Mouse (Mus musculus) left cerebral cortex, postnatal 14 days (tissue): ENCODE data around the gene Asic4. TPM values are rescaled to one million over a fixed set of nuclear protein-coding genes. Genes with fewer than 3 reads are reported as not detected.

Experiments used
- DNase-seq, 2 experiments: peaks; one replicate each; pipeline ENCODE4 v3.0.0; 2021 to 2022; ENCODE audit warnings: low spot score in 2 of 2, mixed read lengths in 1 of 2
- intact Hi-C: fragments of 180-260 bp; cut with DNase I; formaldehyde crosslinking; loops from one replicate; pipeline ENCODE4 v1.15.1; 2025
- total RNA-seq, 2 experiments: library from RNA; stranded (reverse); gene quantifications; 2 replicates each; pipeline ENCODE4 v1.2.3; 2021

Gene Asic4
- total RNA-seq, 2 experiments from 2014 or later = 14.9 to 17.7 TPM

DNA sequence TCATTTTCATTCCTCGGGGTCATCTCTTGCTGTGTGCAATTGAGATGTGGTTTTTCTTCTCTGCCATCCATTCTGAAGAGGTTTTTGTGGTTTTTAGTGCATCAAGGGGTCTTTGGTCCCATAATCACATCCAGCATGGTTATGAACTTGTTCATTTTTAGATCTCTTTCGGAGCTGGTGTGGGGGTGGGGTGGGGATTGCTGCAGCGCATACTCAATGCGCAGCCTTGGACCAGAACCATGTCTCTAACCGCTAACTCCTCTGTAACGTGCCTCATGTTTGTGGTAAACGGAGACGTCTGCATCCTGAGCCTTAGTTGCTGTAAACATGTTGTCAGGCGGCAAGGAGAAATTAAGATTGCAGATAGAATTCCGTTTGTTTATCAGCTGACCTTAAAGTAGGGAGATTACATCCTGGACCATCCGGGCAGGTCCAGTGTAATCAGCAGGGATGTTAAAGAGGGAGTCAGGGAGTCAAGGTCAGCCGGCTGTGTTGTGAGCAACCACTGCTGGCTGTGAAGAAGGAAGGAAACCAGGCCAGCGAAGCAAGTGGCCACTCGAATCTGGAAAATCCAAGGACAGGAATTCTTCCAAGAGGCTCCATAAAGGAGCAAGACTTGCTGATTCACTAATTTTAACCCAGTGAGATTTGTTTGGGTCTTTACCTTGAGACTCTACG is 66.6 kb downstream of the Asic4 start:
- no peak for DNase-seq
- intact Hi-C loops = no loop called here

DNA sequence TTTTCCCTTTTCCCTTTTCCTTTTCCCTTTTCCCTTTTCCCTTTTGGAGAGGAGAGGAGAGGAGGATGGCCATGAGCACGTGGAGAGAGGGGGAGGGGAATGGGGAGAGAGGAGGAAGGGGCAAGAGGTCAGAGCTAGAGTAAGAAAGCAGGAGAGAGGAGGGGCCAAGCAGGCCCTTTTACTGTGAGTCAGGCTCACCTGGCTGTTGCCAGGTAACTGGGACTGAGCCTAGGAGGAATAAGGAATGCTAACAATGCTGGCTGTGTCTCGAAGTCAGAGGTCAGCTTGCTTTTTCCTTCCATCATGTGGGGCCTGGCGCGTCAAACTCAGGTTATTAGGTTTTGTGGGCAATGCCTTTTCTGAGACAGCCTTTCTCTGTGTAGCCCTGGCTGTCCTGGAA is 67.7 kb downstream of the Asic4 start:
- intact Hi-C loops = no loop called here

DNA sequence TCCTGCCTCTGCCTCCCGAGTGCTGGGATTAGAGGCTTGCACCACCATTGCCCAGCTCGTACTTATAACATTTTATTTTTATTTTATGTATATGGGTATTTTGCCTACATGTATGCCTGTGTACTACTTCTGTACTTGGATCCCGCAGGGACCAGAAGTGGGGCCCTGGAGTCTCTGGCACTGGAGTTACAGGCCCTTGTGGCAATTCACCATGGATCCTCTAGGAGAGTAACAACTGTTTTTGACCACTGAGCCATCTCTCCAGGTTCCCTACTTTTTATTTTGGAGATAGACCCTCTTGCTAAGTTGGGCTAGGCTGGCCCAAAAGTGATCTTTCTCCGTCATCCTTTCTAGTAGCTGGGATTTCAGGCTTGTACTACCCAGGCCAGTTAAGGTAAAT is 68.2 kb downstream of the Asic4 start:
- DNase-seq = no peak
- intact Hi-C loops = no loop called here

More for the DNA sequence above, 67.7 kb downstream of the Asic4 start:
- no peak for DNase-seq

DNA sequence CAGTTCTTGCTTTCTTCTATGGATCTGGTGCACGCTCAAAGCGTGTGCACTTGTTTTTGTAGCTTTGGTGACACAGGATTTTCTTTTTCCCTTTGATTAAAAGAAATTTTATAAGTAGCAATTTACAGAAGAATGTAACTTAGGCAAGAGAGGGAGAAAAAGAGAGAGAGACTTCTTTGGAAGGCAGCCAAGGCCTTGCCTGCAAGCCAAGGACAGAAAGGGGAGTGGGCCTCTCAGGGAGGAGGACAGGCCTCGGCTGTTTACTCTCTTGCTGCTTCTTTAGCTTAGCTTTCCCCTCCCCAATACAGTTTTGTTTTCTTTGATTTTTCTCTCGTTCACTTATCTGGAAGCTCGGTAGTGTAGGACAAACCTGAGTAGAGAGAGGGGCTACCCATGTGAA is 69.3 kb downstream of the Asic4 start:
- no peak for DNase-seq
- intact Hi-C loops = no loop called here

DNA sequence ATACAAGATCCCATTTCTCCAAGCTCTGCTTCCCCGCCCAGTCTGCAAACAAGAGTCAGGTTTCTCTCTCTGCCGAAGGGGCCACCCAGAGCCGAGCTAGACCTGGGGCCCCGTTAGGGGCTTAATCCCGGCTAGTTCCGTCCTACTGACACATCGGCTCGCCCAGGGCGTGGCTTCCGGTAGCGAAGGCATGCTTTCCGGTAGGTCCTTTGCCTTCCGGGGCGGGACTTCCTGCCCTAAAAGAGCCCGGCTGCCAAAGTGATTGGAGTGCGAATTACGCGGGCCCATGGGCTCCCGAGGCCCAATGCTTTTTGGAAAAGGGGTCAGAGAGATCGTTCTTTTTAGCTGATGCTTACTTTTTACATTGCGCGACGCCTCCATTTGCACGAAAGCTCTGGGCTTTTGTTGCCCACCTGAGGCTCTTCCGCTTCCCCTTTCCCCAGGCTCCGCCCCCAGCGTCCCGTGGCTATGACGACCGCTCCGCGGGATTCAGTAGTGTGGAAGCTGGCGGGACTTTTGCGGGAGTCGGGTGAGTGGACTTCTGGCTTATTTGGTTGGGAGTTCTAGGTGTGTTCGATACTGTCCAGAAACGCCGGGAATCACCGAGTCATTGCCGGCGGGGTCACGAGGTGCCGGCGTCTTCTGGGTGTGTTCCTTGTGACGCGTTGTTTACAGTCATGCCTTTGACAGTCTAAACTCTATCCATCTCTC is 71.2 kb downstream of the Asic4 start, which contains the start of gene Stk11ip:
Gene Stk11ip, plus strand, starts transcription at position 209 of the 711 bp plus-strand sequence.
- intact Hi-C loops = no loop called here
- peak; percentile 89 to 91 for DNase-seq

Other genes starting within 250 kb of the Asic4 start
- 10 to 100 TPM; 16.3 to 18.3 TPM for gene Glb1l, start 239.6 kb upstream of the Asic4 start, total RNA-seq
- 10 to 100 TPM; 85.6 to 92.2 TPM for gene Stk16, start 239.6 kb upstream of the Asic4 start, total RNA-seq
- 100 to 1,000 TPM; 658 to 691 TPM for gene Tuba4a, start 230.6 kb upstream of the Asic4 start, total RNA-seq
- not detected for gene A630095N17Rik, start 218.3 kb upstream of the Asic4 start, total RNA-seq
- gene Dnajb2, start 214.0 kb upstream of the Asic4 start, total RNA-seq = 10 to 100 TPM; 76.5 to 80.2 TPM
- 100 to 1,000 TPM; 376 to 396 TPM for gene Ptprn, start 185.9 kb upstream of the Asic4 start, total RNA-seq
- 10 to 100 TPM; 69.0 to 98.8 TPM for gene Resp18, start 172.0 kb upstream of the Asic4 start, total RNA-seq
- gene Dnpep, start 132.4 kb upstream of the Asic4 start, total RNA-seq = 10 to 100 TPM; 60.1 to 60.8 TPM
- 1 to 10 TPM; 1.5 to 2.6 TPM for gene Des, start 90.1 kb upstream of the Asic4 start, total RNA-seq
- 100 to 1,000 TPM; 199 to 210 TPM for gene Speg, start 75.1 kb upstream of the Asic4 start, total RNA-seq
- gene Gmppa, start 14.5 kb upstream of the Asic4 start, total RNA-seq = 10 to 100 TPM; 54.2 to 61.2 TPM
- 10 to 100 TPM; 77.0 to 79.3 TPM for gene Chpf, start 28.9 kb downstream of the Asic4 start, total RNA-seq
- 10 to 100 TPM; 76.1 to 77.3 TPM for gene Tmem198, start 29.1 kb downstream of the Asic4 start, total RNA-seq
- gene Obsl1, start 56.0 kb downstream of the Asic4 start, total RNA-seq = 10 to 100 TPM; 33.4 to 35.1 TPM
- 10 to 100 TPM; 30.7 to 31.9 TPM for gene Inha, start 56.6 kb downstream of the Asic4 start, total RNA-seq
- gene Stk11ip, start 71.1 kb downstream of the Asic4 start, total RNA-seq = 10 to 100 TPM; 30.6 to 32.7 TPM
- 100 to 1,000 TPM; 180 to 195 TPM for gene Slc4a3, start 95.8 kb downstream of the Asic4 start, total RNA-seq